Mouse (Mus musculus): ENCODE data around the gene March6.

GRCm38 (mm10) chr15:31510477-31511405, 20.1 kb downstream of the March6 start:
- no peak for TF ChIP-seq POLR2A (IDR thresholded peaks at IDR 0.05; ENCODE audit: insufficient read depth, low read depth, low read length)
- TF ChIP-seq CTCF (IDR thresholded peaks at IDR 0.05; ENCODE audit: insufficient read depth, low read depth, low read length), result no peak

All from olfactory bulb, adult 2 months (tissue).